Mouse (Mus musculus): ENCODE results near the gene 1810043G02Rik.
"Not testable (repeated sequence)": the region's sequence is repeated elsewhere in the genome, so short reads cannot be mapped to it uniquely, and the experiment has no call there.

1810043G02Rik gene

DNA sequence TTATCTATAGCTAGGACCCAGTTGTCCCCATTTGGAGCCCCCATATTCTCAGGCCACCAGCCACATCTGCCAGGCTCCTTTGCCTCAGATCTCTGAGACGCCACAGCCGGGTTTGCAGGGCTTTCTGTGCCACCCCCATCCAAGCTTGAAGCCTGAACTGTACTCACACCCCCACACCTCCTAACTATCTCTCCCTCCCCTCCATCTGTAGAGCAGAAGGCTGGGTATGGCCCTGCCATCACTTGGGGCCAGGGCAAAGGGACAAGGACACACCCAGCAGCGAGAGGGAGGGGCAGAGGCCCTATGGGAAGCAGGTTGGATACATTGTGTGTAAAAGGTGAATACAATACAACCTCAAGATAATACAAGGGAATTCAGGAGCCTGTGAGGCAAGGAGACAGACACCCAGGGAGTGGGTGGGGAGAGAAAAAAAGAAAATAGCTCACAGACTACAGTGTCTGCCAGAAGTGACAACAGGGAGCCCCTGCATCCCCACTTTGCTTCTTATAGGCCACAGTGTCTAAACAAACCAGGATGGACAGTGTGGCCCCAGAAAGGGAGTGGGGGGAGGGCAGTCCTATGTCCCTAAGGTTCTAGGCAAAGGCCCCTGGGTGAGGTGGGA is 26.3 kb downstream of the 1810043G02Rik start:
- DNase-seq (ENCODE audit: extremely low read depth, low read depth, low spot score) = no peak

DNA sequence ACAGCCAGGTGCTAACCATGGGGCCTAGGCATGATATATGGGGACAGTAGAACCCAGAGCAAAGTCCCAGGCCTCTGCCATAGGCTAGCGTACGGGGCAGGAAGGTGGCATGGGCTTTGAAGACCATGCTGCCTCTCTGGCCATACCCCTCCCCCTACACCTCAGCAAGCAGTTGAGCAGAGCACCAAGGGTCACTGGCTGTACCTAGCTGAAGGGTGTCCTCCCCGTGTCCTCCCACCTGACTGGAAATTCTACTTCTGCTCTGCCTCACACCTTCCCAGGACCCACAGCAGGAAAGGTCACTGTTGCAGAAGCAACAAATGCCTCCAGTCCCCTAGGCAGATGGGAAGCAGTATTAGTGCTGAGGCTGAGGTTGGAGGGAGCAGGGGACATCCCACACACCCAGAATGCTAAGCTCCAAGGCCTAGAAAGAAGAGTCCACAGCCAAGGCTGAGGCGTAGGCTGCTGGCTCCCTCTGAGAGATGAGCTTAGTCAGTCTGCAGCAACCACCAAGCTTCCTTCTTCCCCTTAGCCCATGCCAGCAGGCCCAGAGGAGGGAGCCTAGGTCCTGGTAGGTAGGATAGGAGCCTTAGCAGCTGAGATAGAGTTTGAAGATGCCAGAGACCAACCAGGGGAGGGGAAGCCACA is 27.6 kb downstream of the 1810043G02Rik start:
- no peak for DNase-seq (ENCODE audit: extremely low read depth, low read depth, low spot score)

DNA sequence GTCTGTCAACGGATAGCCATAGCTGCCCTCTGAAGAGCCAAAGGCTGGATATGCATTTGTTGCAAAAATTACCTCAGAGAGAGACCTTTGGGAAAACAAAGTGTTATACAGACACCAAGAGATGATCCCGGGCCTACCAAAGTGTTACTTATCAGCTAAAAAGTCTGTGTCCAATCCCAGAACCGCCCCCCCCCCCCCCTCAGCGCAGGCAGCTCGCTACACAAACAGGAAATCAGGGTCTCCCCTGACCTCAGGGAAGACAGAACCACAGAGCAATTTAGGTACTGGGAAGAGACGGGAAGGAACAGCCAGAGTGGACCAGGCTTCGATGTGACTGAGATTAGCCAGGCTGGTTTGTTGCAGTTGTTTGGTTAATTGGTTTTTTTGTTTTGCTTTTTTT is 28.9 kb downstream of the 1810043G02Rik start:
- DNase-seq (ENCODE audit: extremely low read depth, low read depth, low spot score) = no peak

DNA sequence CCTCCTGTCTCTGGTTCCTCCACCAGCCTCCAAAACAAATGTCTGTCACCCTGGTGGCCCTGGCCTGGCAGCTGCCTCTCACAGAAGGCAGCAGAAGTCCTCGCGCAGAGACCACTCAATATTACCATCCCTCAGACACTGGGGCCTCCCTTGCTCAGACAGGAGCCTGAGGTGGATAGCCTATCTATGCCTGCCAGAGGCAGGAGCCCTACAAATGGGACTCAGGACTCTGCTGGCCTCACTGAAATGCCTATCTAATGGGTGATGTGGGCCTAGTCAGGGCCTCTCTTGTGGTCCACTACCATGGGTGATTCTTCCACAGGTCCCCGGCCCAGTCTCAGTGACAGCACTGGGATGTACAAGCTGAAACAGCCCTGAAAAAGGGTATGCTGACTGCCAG is 29.8 kb downstream of the 1810043G02Rik start:
- DNase-seq (ENCODE audit: extremely low read depth, low read depth, low spot score) = no peak

DNA sequence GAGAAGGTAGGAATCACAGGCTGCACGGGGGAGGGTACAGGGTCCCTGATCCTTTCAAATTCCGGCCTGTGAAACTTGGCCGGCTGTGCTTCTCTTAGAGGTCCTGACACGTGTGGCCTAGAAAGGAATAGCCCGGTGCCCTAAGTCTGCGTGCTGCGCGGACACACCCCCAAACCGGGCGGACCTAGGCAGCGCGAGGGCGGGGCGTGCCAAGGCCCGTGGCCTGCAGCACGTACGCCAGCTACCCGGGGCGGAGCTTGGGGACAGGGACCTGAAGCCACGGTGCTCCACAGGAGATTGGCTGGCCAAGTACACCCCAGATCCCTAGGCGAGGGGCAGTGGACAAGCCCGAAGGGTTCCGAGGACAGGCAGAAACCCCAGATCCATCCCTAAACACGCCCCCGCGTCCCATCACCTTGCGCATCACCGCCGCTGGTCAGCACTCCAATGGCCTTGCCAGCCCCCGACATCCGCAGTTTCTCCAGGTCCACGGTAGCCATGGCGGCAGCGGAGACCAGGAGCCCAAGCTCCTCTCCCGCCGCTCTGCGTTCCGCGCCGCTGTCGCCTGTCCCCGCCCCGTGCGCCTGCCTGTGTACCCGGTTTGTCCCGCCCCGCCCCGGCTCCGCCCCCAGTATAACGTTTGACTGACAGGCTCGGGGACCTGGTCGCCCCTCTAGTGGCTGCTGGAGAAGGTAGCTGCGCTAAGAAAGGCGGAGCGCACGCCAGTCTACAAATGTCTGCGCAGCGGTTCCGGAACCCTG is 31.0 kb downstream of the 1810043G02Rik start:
- DNase-seq (ENCODE audit: extremely low read depth, low read depth, low spot score) = no peak

DNA sequence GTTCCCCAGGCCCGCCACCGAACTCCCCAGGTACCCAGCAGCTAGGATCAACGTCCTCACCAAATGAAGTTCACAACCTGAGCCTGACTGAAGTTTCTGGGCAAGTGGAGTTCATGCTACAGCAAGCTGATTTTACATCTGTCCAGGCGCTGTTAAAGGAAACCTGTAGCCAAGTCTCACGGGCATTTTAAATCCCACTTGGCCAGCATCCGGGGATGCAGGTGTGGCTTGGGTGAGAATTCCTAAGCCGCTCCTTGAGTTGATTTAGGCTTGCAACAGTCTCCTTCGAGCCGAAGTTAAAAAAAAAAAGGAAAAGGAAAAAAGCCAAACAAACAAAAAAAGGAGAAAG is 31.6 kb downstream of the 1810043G02Rik start, which contains the start of gene Pfkl:
Gene Pfkl (minus strand): TSS at position 139 of the 349 bp plus-strand sequence.
- DNase-seq (ENCODE audit: extremely low read depth, low read depth, low spot score) = peak; percentile 77

DNA sequence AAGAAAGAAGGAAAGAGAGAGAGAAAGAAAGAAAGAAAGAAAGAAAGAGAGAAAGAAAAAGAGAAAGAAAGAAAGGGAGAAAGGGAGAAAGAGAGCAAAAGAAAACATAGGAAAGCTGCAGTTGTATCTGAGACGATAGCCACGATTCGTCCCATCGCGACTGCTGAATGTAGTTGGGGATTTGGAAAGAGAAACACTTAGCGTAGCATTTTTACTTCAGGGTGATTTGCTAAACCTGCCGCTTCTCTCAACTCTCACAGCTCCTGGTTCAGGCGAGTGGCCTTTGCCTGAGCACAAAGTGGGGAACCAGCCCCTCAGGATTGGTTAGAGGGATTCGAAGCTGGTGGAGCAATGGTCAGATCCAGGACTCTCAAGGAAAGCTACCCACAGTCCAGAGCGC is 32.0 kb downstream of the 1810043G02Rik start:
- no peak for DNase-seq (ENCODE audit: extremely low read depth, low read depth, low spot score)

DNA sequence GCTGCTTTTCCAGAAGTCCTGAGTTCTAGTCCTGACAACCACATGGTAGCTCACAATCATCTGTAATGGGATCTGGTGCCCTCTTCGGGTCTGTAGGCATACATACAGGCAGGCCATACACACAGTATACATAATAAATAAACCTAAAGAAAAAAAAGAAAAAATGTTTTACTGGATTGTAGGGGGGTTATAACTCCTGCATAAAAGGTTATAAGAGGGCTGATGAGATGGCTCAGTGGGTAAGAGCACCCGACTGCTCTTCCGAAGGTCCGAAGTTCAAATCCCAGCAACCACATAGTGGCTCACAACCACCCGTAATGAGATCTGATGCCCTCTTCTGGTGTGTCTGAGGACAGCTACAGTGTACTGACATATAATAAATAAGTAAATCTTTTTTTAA is 32.8 kb downstream of the 1810043G02Rik start:
- DNase-seq (ENCODE audit: extremely low read depth, low read depth, low spot score) = not testable (repeated sequence)

DNA sequence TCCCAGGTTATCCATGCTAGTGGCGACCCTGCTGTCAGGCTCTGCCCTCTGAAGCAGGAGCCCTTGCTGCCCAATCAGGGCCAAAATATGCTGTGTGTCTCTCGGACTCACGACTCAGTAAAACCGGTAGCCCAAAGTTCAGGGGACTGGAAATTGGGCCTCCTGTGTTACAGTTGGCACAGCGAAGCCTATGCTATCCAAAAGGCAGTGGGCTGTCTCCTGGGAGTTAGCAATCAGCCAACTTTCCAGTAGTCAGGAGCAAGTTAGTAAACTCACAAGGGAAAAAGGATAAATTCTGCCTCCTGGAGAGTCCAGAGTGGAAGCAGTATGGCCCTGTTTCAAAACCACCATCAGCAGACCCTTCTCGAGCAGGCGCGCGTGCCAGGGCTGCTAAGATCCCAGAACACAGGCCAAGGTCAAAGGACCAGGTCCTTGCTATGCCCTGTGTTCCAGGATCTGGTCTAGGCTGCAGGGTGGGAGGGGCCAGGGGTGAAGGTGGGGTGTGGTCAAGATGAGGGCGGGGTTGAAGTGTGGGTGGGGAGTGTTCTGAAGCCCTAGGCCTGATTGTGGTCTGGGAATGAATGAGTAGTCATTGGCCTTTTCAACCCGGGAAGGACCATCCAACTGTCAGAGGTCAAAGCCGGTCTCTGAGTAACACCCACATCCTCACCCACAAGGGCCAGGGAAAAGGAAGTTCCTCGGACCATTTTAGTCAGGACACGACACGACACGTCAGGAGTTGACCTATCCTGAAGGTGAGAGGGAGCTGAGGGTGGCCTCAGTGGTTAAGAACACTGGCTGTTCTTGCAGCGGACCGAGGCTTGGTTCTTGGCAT is 34.6 kb downstream of the 1810043G02Rik start:
- DNase-seq (ENCODE audit: extremely low read depth, low read depth, low spot score) = no peak

DNA sequence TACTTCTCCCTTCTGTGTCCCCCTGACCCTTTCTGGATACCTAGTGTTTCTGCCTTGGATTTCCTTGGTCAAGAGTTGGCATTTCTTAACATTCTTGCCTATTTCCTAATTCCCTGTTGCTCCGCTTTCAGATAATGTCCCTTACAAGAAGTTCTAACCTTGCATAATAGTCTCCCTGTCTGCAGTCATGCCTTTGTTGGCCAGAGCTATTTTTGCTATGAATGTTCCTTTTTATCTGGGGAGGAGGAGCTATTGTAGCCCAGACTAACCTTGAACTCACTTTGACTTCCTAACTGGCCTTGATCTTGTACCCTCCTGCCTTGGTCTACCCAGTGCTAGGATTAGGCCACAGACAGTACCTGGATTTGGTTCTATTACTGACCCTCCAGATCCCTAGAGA is 37.2 kb downstream of the 1810043G02Rik start:
- peak; percentile 23 for DNase-seq (ENCODE audit: extremely low read depth, low read depth, low spot score)

DNA sequence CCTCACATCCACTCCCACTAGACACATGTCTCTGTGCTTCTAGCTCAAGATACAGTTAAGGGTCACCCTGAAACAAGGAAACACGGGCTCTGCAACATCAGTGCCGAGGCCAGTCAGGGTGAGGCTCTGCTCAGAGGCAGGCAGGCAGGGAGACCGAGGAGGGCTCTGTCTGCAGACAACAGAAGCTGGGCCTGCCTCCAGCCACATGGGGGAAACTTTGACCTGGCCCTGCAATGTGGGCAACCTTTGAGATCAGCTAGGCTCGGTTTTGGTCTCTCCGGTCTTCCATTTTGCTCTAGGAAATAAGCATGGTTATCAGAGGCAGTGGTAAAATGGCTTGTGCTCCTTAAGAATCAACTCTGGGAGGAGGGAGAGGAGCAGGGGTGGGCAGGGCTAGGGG is 38.0 kb downstream of the 1810043G02Rik start:
- DNase-seq (ENCODE audit: extremely low read depth, low read depth, low spot score) = no peak

DNA sequence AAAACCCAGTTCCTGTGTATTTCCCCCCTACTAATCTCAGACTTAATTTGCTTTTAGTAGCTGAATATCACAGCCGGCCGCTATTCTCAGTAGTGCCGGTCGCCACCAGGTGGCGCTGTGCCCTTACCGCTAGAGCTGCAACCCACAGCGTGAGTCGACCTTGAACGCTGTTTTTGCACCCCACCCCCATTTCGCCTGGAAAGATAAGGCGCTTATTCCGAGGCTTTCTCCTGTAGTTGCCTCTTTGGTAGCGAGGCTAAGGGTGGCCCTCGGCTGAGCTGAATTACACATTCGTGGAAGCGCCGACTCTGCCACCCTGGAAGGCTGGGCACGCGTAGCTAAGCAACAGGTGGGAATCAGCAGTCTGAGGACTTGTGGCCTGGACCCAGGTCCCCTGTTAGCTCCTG is 40.5 kb downstream of the 1810043G02Rik start:
- no peak for DNase-seq (ENCODE audit: extremely low read depth, low read depth, low spot score)

DNA sequence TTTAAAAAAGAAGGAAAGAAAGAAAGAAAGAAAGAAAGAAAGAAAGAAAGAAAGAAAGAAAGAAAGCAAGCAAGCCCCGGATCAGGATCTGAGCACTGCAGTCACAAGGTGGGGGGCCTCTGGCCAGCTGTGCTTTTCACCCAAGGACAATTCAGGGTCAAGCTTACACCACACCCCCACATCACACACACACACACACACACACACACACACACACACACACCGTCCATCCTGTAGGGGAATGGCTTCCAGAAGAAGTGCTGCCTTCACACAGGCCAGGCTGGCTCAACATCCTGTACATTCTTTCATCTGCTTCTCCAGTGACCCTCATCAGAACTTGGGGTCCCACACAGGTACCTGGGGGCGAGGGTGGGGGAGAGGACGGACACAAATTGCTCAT is 41.0 kb downstream of the 1810043G02Rik start:
- DNase-seq (ENCODE audit: extremely low read depth, low read depth, low spot score) = no peak

DNA sequence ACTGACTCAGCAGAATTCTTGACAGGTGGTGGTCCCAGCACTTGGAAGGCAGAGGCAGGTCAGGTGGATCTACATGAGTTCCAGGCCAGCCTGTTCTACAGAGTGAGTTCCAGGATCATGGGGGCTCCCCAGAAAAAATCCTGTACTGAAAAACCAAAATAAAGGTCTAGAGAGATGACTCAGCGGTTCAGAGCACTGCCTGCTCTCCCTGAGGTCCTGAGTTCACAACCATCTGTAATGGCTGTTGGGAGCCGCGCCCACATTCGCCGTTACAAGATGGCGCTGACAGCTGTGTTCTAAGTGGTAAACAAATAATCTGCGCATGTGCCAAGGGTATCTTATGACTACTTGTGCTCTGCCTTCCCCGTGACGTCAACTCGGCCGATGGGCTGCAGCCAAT is 41.7 kb downstream of the 1810043G02Rik start:
- DNase-seq (ENCODE audit: extremely low read depth, low read depth, low spot score) = not testable (repeated sequence)

DNA sequence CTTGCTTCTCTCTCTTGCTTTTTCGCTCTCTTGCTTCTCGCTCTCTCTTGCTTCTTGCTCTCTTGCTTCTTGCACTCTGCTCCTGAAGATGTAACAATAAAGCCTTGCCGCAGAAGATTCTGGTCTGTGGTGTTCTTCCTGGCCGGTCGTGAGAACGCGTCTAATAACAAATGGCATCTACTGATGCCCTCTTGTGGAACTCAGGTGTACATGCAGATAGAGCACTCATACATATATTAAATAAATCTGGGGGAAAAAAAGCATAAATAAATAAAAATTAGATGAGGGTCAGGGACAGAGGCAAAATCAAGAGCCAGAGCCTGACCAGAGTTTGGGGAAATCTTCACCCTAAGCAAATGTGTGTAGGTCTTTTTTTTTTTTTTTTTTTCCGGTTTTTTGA is 47.1 kb downstream of the 1810043G02Rik start:
- DNase-seq (ENCODE audit: extremely low read depth, low read depth, low spot score) = not testable (repeated sequence)

DNA sequence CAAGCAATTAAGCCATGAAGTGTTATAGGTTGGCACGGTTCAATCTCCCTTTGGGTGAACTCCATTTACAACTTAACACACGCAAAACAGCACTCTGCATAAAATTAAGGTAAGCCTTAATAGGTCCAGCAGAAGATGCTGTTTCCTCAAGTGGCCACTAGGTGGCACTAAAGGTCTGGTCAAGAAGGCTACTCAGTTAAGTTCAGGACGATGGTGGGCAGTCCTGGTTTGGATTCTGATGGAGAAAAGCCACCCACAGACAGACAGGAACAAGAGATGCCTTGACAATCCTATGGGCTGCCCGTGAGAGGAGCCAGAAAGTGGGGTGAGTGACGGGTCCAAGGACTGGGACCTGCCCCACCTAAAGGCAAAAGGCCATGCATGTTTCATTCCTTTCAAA is 49.8 kb downstream of the 1810043G02Rik start:
- DNase-seq (ENCODE audit: extremely low read depth, low read depth, low spot score) = no peak

DNA sequence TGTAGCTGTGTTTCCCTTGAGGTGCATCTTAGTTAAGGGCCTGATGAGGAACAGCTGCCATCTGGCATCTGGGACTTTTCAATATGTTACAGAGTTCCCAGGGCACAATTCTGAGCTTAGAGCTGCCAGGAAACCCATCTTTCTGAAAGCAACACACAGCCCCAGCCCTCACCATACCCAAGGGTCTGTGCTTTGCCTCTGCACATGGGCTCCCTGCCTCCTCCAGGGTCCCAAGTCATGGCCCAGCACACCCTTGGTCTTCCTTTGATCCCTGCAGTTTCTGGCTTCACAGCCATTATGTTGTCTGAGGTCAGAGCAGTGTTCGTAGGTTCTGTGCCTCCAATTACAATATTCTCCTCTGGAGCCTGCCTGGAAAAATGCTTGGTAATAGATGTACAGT is 50.8 kb downstream of the 1810043G02Rik start:
- no peak for DNase-seq (ENCODE audit: extremely low read depth, low read depth, low spot score)

DNA sequence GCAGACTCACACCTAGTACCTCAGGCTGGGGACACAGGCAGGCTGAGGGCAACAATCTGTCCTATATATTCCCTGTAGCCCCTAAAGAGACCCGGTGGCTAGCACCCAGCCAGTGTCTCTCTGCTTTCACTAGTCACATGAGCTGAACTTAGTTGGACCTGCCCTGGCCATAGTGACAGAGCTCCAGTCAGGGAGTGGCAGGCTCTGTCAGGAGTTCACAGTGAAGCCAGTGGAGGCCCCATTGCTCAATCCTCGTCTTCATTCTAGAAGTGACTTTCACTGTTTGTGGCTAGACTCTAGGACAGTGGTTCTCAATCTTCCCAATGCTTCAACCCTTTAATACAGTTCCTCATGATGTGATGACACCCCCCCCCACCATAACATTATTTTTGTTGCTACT is 53.7 kb downstream of the 1810043G02Rik start:
- DNase-seq (ENCODE audit: extremely low read depth, low read depth, low spot score) = no peak
